Mouse (Mus musculus): ENCODE measurements around the gene Akr1b8. TPM values are rescaled to one million over a fixed set of nuclear protein-coding genes. Genes with fewer than 3 reads are reported as not detected.
A peak's percentile ranks its signal among the peaks of the same experiment; 100 is the strongest.

The Akr1b8 gene
- 9.7 and 10.7 TPM in 2 replicates for polyA plus RNA-seq (2014; fragmentation: Nextera tagmentation; extraction: Ambion mirVana)

- peaks cover 5% of the 10 kb centered on the region for H3K4me1 ChIP-seq (replicated peaks; ENCODE audit: control insufficient read depth, insufficient read depth, low read length)
- H3K27ac ChIP-seq (ENCODE audit: low read depth, low read length) = no peak within 1 kb of the TSS
- WGBS = 14% methylated on average over 16 of the region's 16 CpGs
- no peaks in the 10 kb centered on the region for H3K27me3 ChIP-seq (replicated peaks; ENCODE audit: control insufficient read depth, insufficient read depth, low read length)
- ATAC-seq (replicated peaks; ENCODE audit: low FRiP score) (no peak; the same call in 1 of the 2 replicates), DNase-seq (ENCODE audit: low spot score) (peak; percentile 39)
- H3K36me3 ChIP-seq (ENCODE audit: control insufficient read depth, insufficient read depth, low read length) = no peaks in the 10 kb centered on the region
- H3K4me3 ChIP-seq (ENCODE audit: low read depth, low read length) = peak within 1 kb of the TSS; percentile 35
- H3K4me2 ChIP-seq = peak within 1 kb of the TSS; percentile 72
- H3K9me3 ChIP-seq (ENCODE audit: control insufficient read depth, low read length) = no peaks in the 10 kb centered on the region
- H3K9ac ChIP-seq (ENCODE audit: low read depth, low read length) = peak within 1 kb of the TSS; percentile 25; the same call in 1 of the 2 replicates
Observed at GRCm38 (mm10) chr6:34353658-34354353, at the start of gene Akr1b8. TSS of gene Akr1b8 (plus strand) at chr6:34354119.

DNA sequence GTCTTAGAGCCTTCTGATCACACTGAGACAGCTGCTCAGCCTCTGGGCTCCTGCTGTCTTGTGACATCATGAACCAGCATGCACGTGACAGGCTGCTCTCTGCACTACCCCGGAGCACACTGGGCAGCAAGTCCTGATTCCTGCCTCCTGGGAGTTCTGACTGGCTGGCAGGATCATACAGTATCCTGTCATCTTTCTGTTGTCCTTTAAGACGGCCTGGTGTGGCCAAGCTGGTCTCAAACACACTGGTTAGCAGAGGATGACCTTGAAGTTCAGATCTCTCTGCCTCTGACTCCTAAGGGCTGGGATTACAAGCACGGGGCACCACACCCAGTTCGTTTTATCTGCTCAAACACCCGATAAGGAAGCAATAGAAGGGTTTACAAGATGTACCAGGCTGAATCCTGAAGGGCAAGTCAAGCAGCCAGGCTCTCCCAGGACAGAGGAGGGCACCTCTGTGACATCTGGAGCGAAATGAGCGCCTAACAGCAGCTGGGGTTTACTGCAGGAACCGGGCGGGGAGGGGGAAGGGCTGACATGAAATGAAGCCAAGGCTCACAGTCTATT is 49.2 kb upstream of the Akr1b8 start:
- no peak overlapping the region for H3K4me2 ChIP-seq
- DNase-seq (ENCODE audit: low spot score) (no peak), ATAC-seq (replicated peaks; ENCODE audit: low FRiP score) (no peak)
- H3K9me3 ChIP-seq (ENCODE audit: control insufficient read depth, low read length) = no peaks in the 10 kb centered on the region
- no peak overlapping the region for H3K4me3 ChIP-seq (ENCODE audit: low read depth, low read length)
- H3K9ac ChIP-seq (ENCODE audit: low read depth, low read length) = no peak overlapping the region
- no peaks in the 10 kb centered on the region; the same call in 1 of the 2 replicates for H3K4me1 ChIP-seq (replicated peaks; ENCODE audit: control insufficient read depth, insufficient read depth, low read length)
- WGBS = 71% methylated on average over 10 of the region's 10 CpGs
- peaks cover 6% of the 10 kb centered on the region; the same call in 1 of the 2 replicates for H3K36me3 ChIP-seq (ENCODE audit: control insufficient read depth, insufficient read depth, low read length)
- H3K27ac ChIP-seq (ENCODE audit: low read depth, low read length) = no peak overlapping the region
- H3K27me3 ChIP-seq (replicated peaks; ENCODE audit: control insufficient read depth, insufficient read depth, low read length) = no peaks in the 10 kb centered on the region

GRCm38 (mm10) chr6:34306797-34307196 is 47.1 kb upstream of the Akr1b8 start:
- Histone ChIP-seq H3K9ac (ENCODE audit: low read depth, low read length) (no peak overlapping the region), H3K4me2 (no peak overlapping the region), H3K36me3 (ENCODE audit: control insufficient read depth, insufficient read depth, low read length) (peaks cover 8% of the 10 kb centered on the region; the same call in 1 of the 2 replicates), H3K27ac (ENCODE audit: low read depth, low read length) (no peak overlapping the region), H3K4me1 (replicated peaks; ENCODE audit: control insufficient read depth, insufficient read depth, low read length) (no peaks in the 10 kb centered on the region; the same call in 1 of the 2 replicates), H3K4me3 (ENCODE audit: low read depth, low read length) (no peak overlapping the region), H3K9me3 (ENCODE audit: control insufficient read depth, low read length) (no peaks in the 10 kb centered on the region), H3K27me3 (replicated peaks; ENCODE audit: control insufficient read depth, insufficient read depth, low read length) (no peaks in the 10 kb centered on the region)
- ATAC-seq (replicated peaks; ENCODE audit: low FRiP score) (no peak), DNase-seq (ENCODE audit: low spot score) (no peak)
- 91% methylated on average over 6 of the region's 6 CpGs for WGBS

DNA sequence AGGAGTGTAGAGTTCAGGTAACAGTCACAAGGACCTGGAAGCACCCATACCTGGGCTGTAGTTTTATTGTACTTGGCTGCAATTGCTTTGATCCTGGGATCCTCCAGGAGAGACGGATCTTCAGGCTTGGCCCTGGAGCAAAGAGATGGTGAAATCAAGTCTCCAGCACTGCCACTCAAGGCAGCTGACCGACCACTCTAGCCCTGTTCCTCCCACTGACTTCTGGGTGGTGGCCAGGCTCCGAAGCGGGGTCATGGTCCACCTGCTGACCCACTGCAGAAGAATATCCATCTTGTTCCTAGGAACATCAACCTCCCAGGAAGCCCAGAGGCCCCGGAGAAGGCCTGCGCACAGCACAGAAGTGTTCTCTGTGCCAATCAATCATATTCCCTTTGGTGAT is 44.4 kb upstream of the Akr1b8 start:
- H3K9ac ChIP-seq (ENCODE audit: low read depth, low read length) = no peak overlapping the region
- ATAC-seq (replicated peaks; ENCODE audit: low FRiP score) = no peak
- 92% methylated on average over 6 of the region's 6 CpGs for WGBS
- peaks cover 8% of the 10 kb centered on the region; the same call in 1 of the 2 replicates for H3K36me3 ChIP-seq (ENCODE audit: control insufficient read depth, insufficient read depth, low read length)
- H3K9me3 ChIP-seq (ENCODE audit: control insufficient read depth, low read length) = no peaks in the 10 kb centered on the region
- H3K4me3 ChIP-seq (ENCODE audit: low read depth, low read length) = no peak overlapping the region
- no peaks in the 10 kb centered on the region for H3K27me3 ChIP-seq (replicated peaks; ENCODE audit: control insufficient read depth, insufficient read depth, low read length)
- no peak for DNase-seq (ENCODE audit: low spot score)
- no peak overlapping the region for H3K4me2 ChIP-seq
- H3K4me1 ChIP-seq (replicated peaks; ENCODE audit: control insufficient read depth, insufficient read depth, low read length) = no peaks in the 10 kb centered on the region; the same call in 1 of the 2 replicates
- H3K27ac ChIP-seq (ENCODE audit: low read depth, low read length) = no peak overlapping the region

DNA sequence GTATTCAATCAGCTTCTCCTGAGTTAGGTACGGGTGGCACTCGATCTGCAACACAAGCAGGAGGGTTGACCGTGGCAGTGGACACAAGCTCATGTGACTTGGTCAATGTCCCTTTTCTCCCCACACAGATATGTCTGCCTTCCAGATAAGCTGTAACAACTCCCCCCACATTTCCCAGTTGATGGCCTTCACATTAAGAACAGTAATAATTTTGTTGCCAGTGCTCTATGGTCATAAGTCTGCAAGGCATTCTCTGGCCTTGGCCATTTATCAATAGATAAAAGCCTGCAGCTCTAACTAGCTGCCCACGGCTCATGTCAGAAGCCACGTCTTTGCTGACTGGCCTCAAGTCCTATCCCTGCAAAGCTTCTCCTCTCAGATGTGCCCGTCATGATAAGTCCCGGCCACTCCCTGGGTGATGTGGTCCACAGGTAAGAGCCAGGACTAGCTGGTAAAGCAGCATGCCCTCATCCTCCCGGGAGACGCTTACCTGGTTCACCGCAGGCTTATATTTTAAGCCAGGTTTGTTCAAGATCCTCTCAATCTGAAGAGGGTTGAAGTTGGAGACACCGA is 43.8 kb upstream of the Akr1b8 start:
- 87% methylated on average over 11 of the region's 11 CpGs for WGBS
- no peak overlapping the region for H3K9ac ChIP-seq (ENCODE audit: low read depth, low read length)
- no peaks in the 10 kb centered on the region for H3K27me3 ChIP-seq (replicated peaks; ENCODE audit: control insufficient read depth, insufficient read depth, low read length)
- DNase-seq (ENCODE audit: low spot score) = no peak
- no peak overlapping the region for H3K4me3 ChIP-seq (ENCODE audit: low read depth, low read length)
- H3K27ac ChIP-seq (ENCODE audit: low read depth, low read length) = no peak overlapping the region
- no peaks in the 10 kb centered on the region for H3K4me1 ChIP-seq (replicated peaks; ENCODE audit: control insufficient read depth, insufficient read depth, low read length)
- ATAC-seq (replicated peaks; ENCODE audit: low FRiP score) = no peak
- no peaks in the 10 kb centered on the region for H3K9me3 ChIP-seq (ENCODE audit: control insufficient read depth, low read length)
- no peak overlapping the region for H3K4me2 ChIP-seq
- peaks cover 5% of the 10 kb centered on the region; the same call in 1 of the 2 replicates for H3K36me3 ChIP-seq (ENCODE audit: control insufficient read depth, insufficient read depth, low read length)

- Histone ChIP-seq H3K27ac (ENCODE audit: low read depth, low read length) (no peak overlapping the region), H3K9me3 (ENCODE audit: control insufficient read depth, low read length) (no peaks in the 10 kb centered on the region), H3K9ac (ENCODE audit: low read depth, low read length) (no peak overlapping the region), H3K4me2 (no peak overlapping the region), H3K36me3 (ENCODE audit: control insufficient read depth, insufficient read depth, low read length) (peaks cover 2% of the 10 kb centered on the region; the same call in 1 of the 2 replicates), H3K27me3 (replicated peaks; ENCODE audit: control insufficient read depth, insufficient read depth, low read length) (no peaks in the 10 kb centered on the region), H3K4me3 (ENCODE audit: low read depth, low read length) (no peak overlapping the region), H3K4me1 (replicated peaks; ENCODE audit: control insufficient read depth, insufficient read depth, low read length) (peaks cover 3% of the 10 kb centered on the region; the same call in 1 of the 2 replicates)
- WGBS = 83% methylated on average over 9 of the region's 9 CpGs
- DNase-seq (ENCODE audit: low spot score) (no peak), ATAC-seq (replicated peaks; ENCODE audit: low FRiP score) (no peak)
Observed at GRCm38 (mm10) chr6:34313386-34313785, 40.5 kb upstream of the Akr1b8 start.

- 84% methylated on average over 2 of the region's 2 CpGs for WGBS
- DNase-seq (ENCODE audit: low spot score) (no peak), ATAC-seq (replicated peaks; ENCODE audit: low FRiP score) (no peak)
- Histone ChIP-seq H3K4me2 (no peak overlapping the region), H3K4me1 (replicated peaks; ENCODE audit: control insufficient read depth, insufficient read depth, low read length) (peaks cover 3% of the 10 kb centered on the region; the same call in 1 of the 2 replicates), H3K27me3 (replicated peaks; ENCODE audit: control insufficient read depth, insufficient read depth, low read length) (no peaks in the 10 kb centered on the region), H3K27ac (ENCODE audit: low read depth, low read length) (no peak overlapping the region), H3K9ac (ENCODE audit: low read depth, low read length) (no peak overlapping the region), H3K4me3 (ENCODE audit: low read depth, low read length) (no peak overlapping the region), H3K9me3 (ENCODE audit: control insufficient read depth, low read length) (no peaks in the 10 kb centered on the region), H3K36me3 (ENCODE audit: control insufficient read depth, insufficient read depth, low read length) (peaks cover 2% of the 10 kb centered on the region; the same call in 1 of the 2 replicates)
Observed at GRCm38 (mm10) chr6:34313921-34314320, 40.0 kb upstream of the Akr1b8 start.

DNA sequence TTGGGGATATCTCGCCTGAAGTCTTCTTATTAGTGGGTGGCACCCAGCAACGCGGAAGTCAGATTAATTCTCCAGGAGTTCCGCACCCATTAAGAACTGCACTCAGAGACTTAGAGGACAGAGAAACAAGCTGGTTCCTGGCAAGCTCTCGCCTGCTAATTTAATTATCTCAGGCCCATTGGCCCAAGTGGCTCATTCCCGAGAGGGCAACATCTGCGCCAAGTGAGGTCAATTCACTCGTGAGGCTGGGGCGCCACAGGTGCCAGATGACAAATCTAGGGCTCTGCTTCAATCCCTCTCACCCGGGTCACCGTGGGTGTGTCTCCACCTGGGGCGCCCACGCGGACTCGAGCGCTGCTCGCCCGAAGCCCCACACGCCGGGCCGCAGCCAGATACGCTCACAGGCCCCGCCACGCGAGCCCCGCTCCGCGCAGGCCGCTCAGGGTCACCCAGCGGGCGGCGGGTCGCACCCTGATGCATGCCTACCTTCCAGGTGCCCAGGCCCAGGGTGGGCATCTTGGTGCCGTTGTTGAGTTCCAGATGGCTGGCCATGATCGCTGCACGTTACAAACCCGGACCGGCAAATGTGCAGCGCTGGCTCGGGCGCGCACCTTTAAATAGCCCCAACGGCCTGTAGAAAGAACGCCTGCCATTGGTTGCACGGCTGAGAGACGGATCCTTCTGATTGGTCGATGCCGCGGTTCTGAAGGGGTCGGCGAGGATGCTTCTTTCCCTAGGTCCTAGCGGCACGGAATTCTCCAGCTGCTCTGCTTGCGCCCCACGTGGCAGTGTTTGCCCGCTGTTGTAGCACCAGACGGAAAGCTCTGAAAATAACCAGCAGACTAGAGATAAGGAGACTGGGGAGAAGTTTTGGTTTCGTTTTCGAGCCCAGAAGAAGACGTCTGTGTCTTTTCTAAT is 36.8 kb upstream of the Akr1b8 start, which contains the start of gene Akr1b3:
Gene Akr1b3 (minus strand): TSS at position 625 of the 918 bp plus-strand sequence.
- H3K9ac ChIP-seq (ENCODE audit: low read depth, low read length) = peak within 1 kb of the TSS; percentile 71

More for the DNA sequence above, 36.8 kb upstream of the Akr1b8 start, which contains the start of gene Akr1b3:
- no peaks in the 10 kb centered on the region for H3K27me3 ChIP-seq (replicated peaks; ENCODE audit: control insufficient read depth, insufficient read depth, low read length)
- no peaks in the 10 kb centered on the region for H3K9me3 ChIP-seq (ENCODE audit: control insufficient read depth, low read length)
- no peaks in the 10 kb centered on the region; the same call in 1 of the 2 replicates for H3K36me3 ChIP-seq (ENCODE audit: control insufficient read depth, insufficient read depth, low read length)
- H3K4me1 ChIP-seq (replicated peaks; ENCODE audit: control insufficient read depth, insufficient read depth, low read length) = peaks cover 3% of the 10 kb centered on the region; the same call in 1 of the 2 replicates
- DNase-seq (ENCODE audit: low spot score) = peak; percentile 86
- peak within 1 kb of the TSS; percentile 50 for H3K27ac ChIP-seq (ENCODE audit: low read depth, low read length)
- peak; percentile 98 for ATAC-seq (replicated peaks; ENCODE audit: low FRiP score)
- under 1% methylated on average over 60 of the region's 60 CpGs for WGBS
- peak within 1 kb of the TSS; percentile 92 for H3K4me2 ChIP-seq
- H3K4me3 ChIP-seq (ENCODE audit: low read depth, low read length) = peak within 1 kb of the TSS; percentile 77
